Mouse (Mus musculus) gastrocnemius, postnatal 4 days (tissue): ENCODE results near the gene Gm3625. TPM values are rescaled to one million over a fixed set of nuclear protein-coding genes. Genes with fewer than 3 reads are reported as not detected.

Experiments used
- DNase-seq, 2 experiments: peaks; one replicate each; pipeline ENCODE4 v3.0.0; 2021 to 2022; ENCODE audit warnings: low spot score in 2 of 2, mixed read lengths in 2 of 2
- long read RNA-seq, 2 experiments: library from polyadenylated mRNA; stranded (forward); transcript quantifications; one replicate each; pipeline ENCODE4 v2.0.0; 2021
- total RNA-seq, 2 experiments: library from RNA; stranded (reverse); gene quantifications; 2 replicates each; pipeline ENCODE4 v1.2.3; 2021

Gene Gm3625
- total RNA-seq: not detected
- long read RNA-seq, experiment 1, transcript Gm3625-201 (1 exons, 102 nt): major isoform, 19 of 20 reads
- long read RNA-seq, experiment 1, partial matches to known transcripts: 0 of 20 reads
- long read RNA-seq, experiment 1, other reads (novel, unspliced or antisense): 1 of 20 reads
- long read RNA-seq, experiment 2, transcript Gm3625-201 (1 exons, 102 nt): major isoform, 21 of 21 reads
- long read RNA-seq, experiment 2, partial matches to known transcripts: 0 of 21 reads
- long read RNA-seq, experiment 2, other reads (novel, unspliced or antisense): 0 of 21 reads

DNA sequence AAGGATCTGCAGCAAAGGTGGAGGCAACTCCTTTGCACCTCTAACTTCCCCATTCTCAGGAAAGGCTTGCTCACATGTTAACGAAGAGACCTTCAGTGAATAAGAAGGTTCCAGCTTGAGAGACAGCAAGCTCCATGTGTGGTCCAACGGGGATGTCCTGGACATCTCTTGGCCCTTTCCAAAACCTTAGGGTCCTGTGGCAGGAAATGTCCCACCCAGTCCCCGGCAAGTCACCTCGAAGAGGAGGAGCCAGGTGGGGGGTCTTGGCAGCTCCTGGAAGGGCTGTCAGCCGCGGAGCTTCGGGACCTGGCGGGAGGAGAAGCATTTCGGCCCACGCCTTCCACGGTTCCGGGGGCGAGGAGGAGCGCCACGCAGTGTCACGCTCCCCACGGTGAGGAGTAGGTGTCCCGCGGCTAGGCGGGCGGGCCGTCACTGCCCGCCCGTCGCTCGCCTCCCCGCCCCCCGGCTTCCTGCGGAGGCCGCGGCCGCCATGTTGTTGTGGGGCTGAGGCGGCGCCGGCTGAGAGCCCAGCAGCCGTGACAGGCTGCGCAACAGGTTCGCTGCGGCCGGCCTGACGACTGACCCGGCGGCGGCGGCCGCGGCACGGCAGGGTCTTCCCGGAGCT, at the start of gene Gm3625, which contains the start of gene Itsn2:
Gm3625 (minus strand) TSS at position 387 of the 625 bp plus-strand sequence.
Itsn2 (plus strand) TSS at position 98 of the 625 bp plus-strand sequence.
- peak; percentile 63 to 78 for DNase-seq

- DNase-seq: no peak
Measured at GRCm38 (mm10) chr12:4640737-4641136, 48.0 kb upstream of the Gm3625 start.

GRCm38 (mm10) chr12:4638438-4638837, 45.7 kb upstream of the Gm3625 start:
- no peak for DNase-seq

DNA sequence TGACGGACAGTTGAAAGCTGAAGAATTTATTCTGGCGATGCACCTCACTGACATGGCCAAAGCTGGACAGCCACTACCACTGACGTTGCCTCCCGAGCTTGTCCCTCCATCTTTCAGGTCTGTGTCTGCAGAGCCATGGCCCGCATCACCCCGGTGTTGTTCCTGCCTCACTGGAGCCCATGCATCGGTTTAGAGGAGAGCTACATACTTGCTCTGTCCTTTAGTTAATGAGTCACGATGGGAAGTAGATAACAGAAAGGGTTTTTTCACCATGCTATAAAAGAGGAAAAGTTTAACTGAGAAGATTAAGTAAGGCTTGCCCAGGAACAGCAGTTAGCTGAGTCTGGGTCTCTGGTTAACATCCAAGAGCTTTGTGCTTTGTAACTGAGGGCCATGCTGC, 40.2 kb upstream of the Gm3625 start:
- DNase-seq: no peak

- no peak for DNase-seq
Measured at GRCm38 (mm10) chr12:4624201-4624600, 31.5 kb upstream of the Gm3625 start.

GRCm38 (mm10) chr12:4614722-4615121, 22.0 kb upstream of the Gm3625 start:
- DNase-seq: no peak

DNA sequence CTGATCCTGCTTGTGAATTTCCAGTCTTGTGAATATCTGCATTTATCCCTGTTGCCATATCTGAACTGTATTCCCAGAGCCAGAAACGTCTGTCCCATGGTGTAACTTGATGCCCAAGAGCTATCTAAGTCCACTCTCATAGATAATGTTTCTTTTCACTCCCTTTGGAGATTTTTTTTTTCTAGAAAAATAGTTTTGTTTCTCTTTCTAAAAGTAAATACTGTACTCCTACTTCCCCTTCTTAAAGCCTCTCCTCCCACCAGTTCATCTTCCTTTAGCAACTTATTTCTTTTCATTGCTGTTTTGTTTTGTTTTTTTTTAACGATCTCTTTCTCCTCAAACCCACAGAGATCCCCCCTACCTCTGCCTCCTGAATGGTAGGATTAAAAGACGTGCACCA, 13.9 kb upstream of the Gm3625 start:
- DNase-seq: no peak

- DNase-seq: no peak
Measured at GRCm38 (mm10) chr12:4599713-4600112, 7.0 kb upstream of the Gm3625 start.

GRCm38 (mm10) chr12:4598666-4599428, 6.1 kb upstream of the Gm3625 start:
- no peak for DNase-seq

DNA sequence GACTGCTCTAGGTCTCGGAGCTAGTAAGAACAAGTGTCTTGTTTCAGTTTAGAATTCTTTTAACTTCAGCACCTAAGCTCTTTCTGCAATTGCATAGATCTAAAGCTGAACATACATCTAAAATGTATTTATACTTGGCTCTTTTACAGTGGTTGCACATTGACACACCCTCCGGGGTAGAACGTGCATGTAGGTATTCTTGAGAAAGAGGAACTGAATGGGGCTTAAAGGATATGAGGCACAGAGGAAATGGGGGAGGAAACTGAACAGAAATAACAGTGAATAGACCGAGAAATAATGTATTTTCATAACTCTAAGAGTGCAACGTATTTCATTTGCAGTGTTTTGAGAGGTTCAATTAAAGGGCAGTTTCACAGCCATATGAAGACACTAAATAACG, 2.3 kb upstream of the Gm3625 start:
- no peak for DNase-seq

DNA sequence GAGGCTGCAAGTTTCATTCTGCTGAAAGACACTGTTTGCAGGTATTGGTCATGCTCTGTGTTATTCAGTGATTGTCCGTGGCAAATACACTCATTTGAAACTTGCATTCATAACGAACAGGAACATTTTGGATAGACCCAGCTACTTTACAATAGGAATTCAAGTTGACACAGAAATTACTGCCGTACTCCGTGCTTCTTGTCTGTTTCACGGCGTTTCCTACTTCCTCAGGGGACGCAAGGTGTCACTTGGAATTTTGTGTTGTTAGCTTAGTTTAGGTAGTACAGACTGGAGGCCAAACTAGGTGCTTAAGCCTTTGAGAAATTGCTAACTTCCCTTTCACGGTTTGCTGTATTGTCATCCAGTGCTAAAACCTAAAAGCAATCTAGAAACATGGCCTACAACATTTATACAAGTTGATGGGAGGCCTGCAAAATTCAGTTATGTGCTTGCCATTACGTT, 1.2 kb upstream of the Gm3625 start:
- no peak for DNase-seq

GRCm38 (mm10) chr12:4593166-4593929, 621 bp upstream of the Gm3625 start:
- peak; percentile 46 to 59 for DNase-seq

DNA sequence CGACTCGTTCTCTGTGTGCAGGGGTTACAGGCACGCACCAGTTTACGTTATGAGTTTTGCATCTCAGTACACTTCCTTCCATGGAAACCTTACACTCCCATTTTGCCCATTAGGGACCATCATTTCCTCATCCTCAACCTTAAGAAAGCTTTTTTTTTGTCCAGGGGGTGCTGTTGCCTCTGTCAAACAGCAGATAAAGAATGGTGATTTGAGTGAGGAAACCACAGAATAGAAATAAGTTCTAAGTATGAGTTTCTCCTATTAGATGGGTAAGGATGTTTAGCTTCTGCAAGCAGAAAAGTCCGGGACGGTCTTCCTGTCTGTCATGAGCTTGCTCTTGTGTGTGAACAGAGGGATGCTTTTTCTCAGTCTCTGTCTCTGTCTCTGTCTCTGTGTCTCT, 702 bp downstream of the Gm3625 start:
- DNase-seq: no peak

DNA sequence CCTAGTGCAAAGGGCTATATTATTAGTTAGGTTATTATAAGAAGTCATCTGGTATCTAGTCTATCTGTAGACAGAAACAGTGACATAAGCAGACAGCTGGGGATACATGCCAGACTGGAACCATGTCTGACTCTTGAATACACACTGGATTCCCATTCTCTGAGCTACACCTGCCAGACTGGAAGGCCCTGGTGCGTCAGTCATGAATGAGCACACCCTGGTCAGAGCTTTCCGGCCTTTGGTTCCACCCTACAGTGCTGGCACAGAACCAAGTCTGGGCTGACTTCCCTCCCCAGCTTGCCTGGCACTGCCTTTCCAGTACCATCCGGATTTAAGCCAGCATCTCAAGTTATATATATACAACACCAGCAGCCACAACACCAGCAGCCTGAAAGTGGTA, 4.1 kb downstream of the Gm3625 start:
- DNase-seq: peak in 1 of 2 experiments; percentile 51

DNA sequence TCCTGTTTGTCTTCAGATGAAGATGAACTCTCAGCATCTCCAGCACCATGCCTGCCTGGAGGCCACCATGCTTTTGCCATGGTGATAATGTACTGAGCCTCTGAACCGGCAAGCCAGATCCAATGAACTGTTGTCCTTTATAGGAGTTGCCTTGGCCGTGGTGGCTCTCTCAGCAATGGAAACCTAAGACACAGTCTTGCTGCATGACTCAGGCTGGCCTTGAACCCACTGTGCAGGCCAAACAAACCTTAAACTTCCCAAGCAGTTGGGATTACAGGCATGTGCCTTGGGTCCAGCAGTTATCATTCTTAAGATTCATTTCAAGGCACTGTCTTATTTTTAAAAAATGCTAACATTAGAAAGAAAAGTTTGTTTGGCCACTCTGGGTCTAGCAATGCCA, 4.9 kb downstream of the Gm3625 start:
- no peak for DNase-seq

DNA sequence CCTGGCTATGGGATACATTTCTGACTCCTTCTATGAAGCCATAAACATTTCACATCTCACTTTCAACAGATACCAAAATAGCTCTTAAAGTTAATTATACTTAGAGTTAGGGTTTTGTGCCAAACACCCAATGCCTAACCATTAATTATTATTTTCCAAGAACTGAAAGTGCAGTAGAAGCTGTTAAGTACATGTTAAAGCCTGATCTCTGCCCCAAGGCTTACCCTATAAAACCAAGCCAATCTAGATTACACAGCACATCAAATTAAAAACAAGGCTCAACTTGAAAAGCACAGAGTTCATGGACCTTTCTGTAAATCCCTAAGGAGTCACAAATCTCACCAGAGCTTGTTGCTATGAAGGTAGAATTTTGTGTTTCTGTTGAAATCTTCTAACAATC, 10.4 kb downstream of the Gm3625 start:
- DNase-seq: no peak

GRCm38 (mm10) chr12:4574065-4574464, 18.7 kb downstream of the Gm3625 start:
- DNase-seq: no peak

- DNase-seq: no peak
Measured at GRCm38 (mm10) chr12:4571864-4572263, 20.9 kb downstream of the Gm3625 start.

- DNase-seq: peak in 1 of 2 experiments; percentile 29
Measured at GRCm38 (mm10) chr12:4558475-4559279, 34.0 kb downstream of the Gm3625 start.

DNA sequence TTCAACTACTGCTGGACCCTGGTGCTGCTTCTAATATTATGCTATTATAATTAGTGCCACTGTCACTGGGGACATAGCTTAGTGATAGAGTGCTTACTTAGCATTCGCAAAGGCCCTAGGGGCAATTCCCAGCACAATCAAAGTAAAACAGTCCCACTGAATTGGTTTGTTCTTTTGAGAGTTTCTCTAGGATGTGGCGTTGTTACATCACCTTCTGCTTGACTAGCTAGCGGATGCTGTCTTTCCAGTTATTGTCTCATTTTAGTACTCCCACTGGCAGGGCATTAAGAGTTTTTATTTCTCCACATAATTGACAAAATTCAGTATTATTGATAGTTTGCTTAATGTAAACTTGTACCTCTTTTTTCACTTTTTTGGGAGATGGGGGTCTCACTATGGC, 34.7 kb downstream of the Gm3625 start:
- DNase-seq: no peak
